Mouse (Mus musculus): ENCODE results near the gene Prpf4. TPM values are rescaled to one million over a fixed set of nuclear protein-coding genes. Genes with fewer than 3 reads are reported as not detected.
A peak's percentile ranks its signal among the peaks of the same experiment; 100 is the strongest.

Gene Prpf4
- total RNA-seq, 2 experiments from 2014 or later, result 13.6 to 15.9 TPM

- ATAC-seq (replicated peaks; ENCODE audit: low FRiP score, poor library complexity, severe bottlenecking), result no peak
Measured at GRCm38 (mm10) chr4:62384159-62384558, 24.4 kb upstream of the Prpf4 start.

- ATAC-seq (replicated peaks; ENCODE audit: low FRiP score, poor library complexity, severe bottlenecking), result no peak
Measured at GRCm38 (mm10) chr4:62385439-62385838, 23.2 kb upstream of the Prpf4 start.

GRCm38 (mm10) chr4:62389592-62390512, 18.7 kb upstream of the Prpf4 start:
- peak; percentile 58 for ATAC-seq (replicated peaks; ENCODE audit: low FRiP score, poor library complexity, severe bottlenecking)

- no peak for ATAC-seq (replicated peaks; ENCODE audit: low FRiP score, poor library complexity, severe bottlenecking)
Measured at GRCm38 (mm10) chr4:62391892-62392291, 16.7 kb upstream of the Prpf4 start.

GRCm38 (mm10) chr4:62393459-62393858, 15.1 kb upstream of the Prpf4 start:
- ATAC-seq (replicated peaks; ENCODE audit: low FRiP score, poor library complexity, severe bottlenecking), result no peak

- no peak for ATAC-seq (replicated peaks; ENCODE audit: low FRiP score, poor library complexity, severe bottlenecking)
Measured at GRCm38 (mm10) chr4:62395806-62396205, 12.8 kb upstream of the Prpf4 start.

- ATAC-seq (replicated peaks; ENCODE audit: low FRiP score, poor library complexity, severe bottlenecking), result no peak
Measured at GRCm38 (mm10) chr4:62397616-62398365, 10.8 kb upstream of the Prpf4 start.

- ATAC-seq (replicated peaks; ENCODE audit: low FRiP score, poor library complexity, severe bottlenecking), result no peak
Measured at GRCm38 (mm10) chr4:62398956-62399355, 9.6 kb upstream of the Prpf4 start.

- ATAC-seq (replicated peaks; ENCODE audit: low FRiP score, poor library complexity, severe bottlenecking), result no peak
Measured at GRCm38 (mm10) chr4:62406133-62406532, 2.5 kb upstream of the Prpf4 start.

GRCm38 (mm10) chr4:62407730-62408582, 641 bp upstream of the Prpf4 start:
- ATAC-seq (replicated peaks; ENCODE audit: low FRiP score, poor library complexity, severe bottlenecking), result peak; percentile 74

- no peak for ATAC-seq (replicated peaks; ENCODE audit: low FRiP score, poor library complexity, severe bottlenecking)
Measured at GRCm38 (mm10) chr4:62409615-62410014, 1.0 kb downstream of the Prpf4 start.

- ATAC-seq (replicated peaks; ENCODE audit: low FRiP score, poor library complexity, severe bottlenecking), result no peak
Measured at GRCm38 (mm10) chr4:62410325-62410724, 1.7 kb downstream of the Prpf4 start.

GRCm38 (mm10) chr4:62411606-62412005, 3.0 kb downstream of the Prpf4 start:
- ATAC-seq (replicated peaks; ENCODE audit: low FRiP score, poor library complexity, severe bottlenecking), result no peak

- no peak for ATAC-seq (replicated peaks; ENCODE audit: low FRiP score, poor library complexity, severe bottlenecking)
Measured at GRCm38 (mm10) chr4:62418448-62418847, 9.9 kb downstream of the Prpf4 start.

- no peak for ATAC-seq (replicated peaks; ENCODE audit: low FRiP score, poor library complexity, severe bottlenecking)
Measured at GRCm38 (mm10) chr4:62419091-62419490, 10.5 kb downstream of the Prpf4 start.

GRCm38 (mm10) chr4:62425891-62426290, 17.3 kb downstream of the Prpf4 start:
- no peak for ATAC-seq (replicated peaks; ENCODE audit: low FRiP score, poor library complexity, severe bottlenecking)

- ATAC-seq (replicated peaks; ENCODE audit: low FRiP score, poor library complexity, severe bottlenecking), result no peak
Measured at GRCm38 (mm10) chr4:62427978-62428758, 19.6 kb downstream of the Prpf4 start.

- ATAC-seq (replicated peaks; ENCODE audit: low FRiP score, poor library complexity, severe bottlenecking), result no peak
Measured at GRCm38 (mm10) chr4:62429616-62430015, 21.0 kb downstream of the Prpf4 start.

GRCm38 (mm10) chr4:62430678-62431077, 22.1 kb downstream of the Prpf4 start:
- no peak for ATAC-seq (replicated peaks; ENCODE audit: low FRiP score, poor library complexity, severe bottlenecking)

Measured in erythroid progenitor cell, adult 5-6 weeks (primary cell).